Mouse (Mus musculus) bone marrow, adult 2 months (tissue): ENCODE results near the gene Taf1c.

ENCODE experiments used
- CTCF ChIP-seq: fragments of 200-500 bp; IDR thresholded peaks from 2 replicates; pipeline ENCODE4 v1.5.1; 2011; ENCODE audit warnings: low read length, control low read depth; ENCODE audit not compliant: control insufficient read depth, insufficient read depth
- POLR2A ChIP-seq: fragments of 200-500 bp; IDR thresholded peaks from 2 replicates; pipeline ENCODE4 v1.6.1; 2011; ENCODE audit warnings: low read depth, mild to moderate bottlenecking, control low read depth, low read length, borderline replicate concordance; ENCODE audit not compliant: control insufficient read depth

DNA sequence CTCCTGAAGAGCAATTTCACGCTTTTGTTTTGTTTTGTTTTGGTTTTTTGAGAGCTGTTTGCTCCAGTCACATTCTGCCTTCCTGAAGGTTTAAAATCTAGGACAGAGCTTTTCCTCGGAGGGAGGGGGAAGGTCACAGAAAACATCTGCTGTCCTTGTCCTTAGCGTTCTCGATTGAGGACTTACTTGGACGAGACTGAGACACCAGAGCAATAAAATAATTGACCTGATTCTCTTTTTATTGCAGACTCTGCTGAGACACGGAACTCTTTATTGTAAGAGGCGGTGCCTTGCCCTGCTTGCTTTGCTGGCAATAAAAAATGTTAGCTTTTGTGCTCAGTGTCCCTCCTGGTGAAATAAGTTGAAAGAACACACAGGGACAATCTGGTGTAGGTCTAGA is 34.8 kb upstream of the Taf1c start:
- TF ChIP-seq CTCF, result no peak
- no peak for TF ChIP-seq POLR2A
